Comparison of ENCODE assay signal across 8 mouse cellular contexts in the genomic region with DNA sequence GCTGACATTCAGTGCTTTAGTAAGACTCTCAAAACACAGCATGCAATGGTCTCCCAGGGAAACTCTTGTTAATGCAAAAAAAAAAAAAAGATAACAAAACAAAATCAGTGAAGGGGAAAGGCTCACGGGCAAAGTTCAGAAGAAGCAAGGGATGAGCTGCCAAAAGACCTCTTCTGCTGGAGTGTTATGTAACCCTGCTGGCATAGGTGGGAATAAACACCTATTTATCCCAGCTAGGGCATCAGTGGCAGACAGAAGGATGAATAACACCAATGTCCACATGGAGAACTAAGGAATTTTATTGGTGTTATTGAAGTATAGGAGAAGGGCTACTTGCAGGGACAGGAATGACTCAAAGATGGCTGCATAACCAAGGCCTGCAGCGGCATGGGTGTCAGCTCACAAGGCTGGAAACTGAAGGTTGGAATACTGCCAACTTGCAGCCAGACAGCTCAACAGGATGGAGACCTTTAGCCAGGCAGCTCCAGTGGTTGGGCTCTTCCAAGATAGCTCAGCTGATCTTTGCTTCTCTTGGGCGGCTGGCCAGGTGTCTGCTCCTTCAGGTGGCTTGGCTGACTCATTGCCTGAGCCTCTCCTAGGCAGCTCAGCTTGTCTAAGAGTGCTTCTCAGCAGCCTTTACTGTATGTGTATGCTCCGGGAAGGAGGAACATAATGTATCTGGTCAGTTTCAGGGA. TPM values are rescaled to one million over a fixed set of nuclear protein-coding genes. Genes with fewer than 3 reads are reported as not detected.
DNase-seq lines count a peak whose midpoint lies in the region; ATAC-seq lines count a peak whose summit lies in the region.
"Had no signal": no experiment of that assay in that cellular context is flagged by ENCODE, and none has a peak within 500 bp of the region (broad histone marks: within the 10 kb centered on the region; RNA-seq: fewer than 3 reads in every experiment).

No protein-coding gene starts in this region.

- intact Hi-C loops in heart, postnatal 25 days (cut with DNase I) = no loop called here

- H3K9ac ChIP-seq in heart, embryonic 15.5 days = no peak overlapping the region
- no peak overlapping the region for H3K9ac ChIP-seq in intestine, embryonic 16.5 days (ENCODE audit: low read depth, low read length)
- H3K9ac ChIP-seq: embryonic facial prominence, embryonic 13.5 days had no signal

- no peak overlapping the region for H3K4me3 ChIP-seq in heart, embryonic 15.5 days
- H3K4me3 ChIP-seq in intestine, embryonic 16.5 days (ENCODE audit: low read length) = no peak overlapping the region
- H3K4me3 ChIP-seq: embryonic facial prominence, embryonic 13.5 days had no signal

- 51% methylated on average over 4 of the region's 4 CpGs for WGBS in heart, embryonic 15.5 days
- WGBS in intestine, embryonic 16.5 days = 82% methylated on average over 4 of the region's 4 CpGs

- H3K9me3 ChIP-seq in heart, embryonic 15.5 days (replicated peaks) = no peaks in the 10 kb centered on the region
- no peaks in the 10 kb centered on the region for H3K9me3 ChIP-seq in intestine, embryonic 16.5 days (ENCODE audit: control insufficient read depth, low read length)
- H3K9me3 ChIP-seq: embryonic facial prominence, embryonic 13.5 days had no signal

- ATAC-seq in heart, embryonic 15.5 days (replicated peaks; ENCODE audit: insufficient number of reproducible peaks, insufficient read depth, low FRiP score, low read depth) = 0 out of 2 replicates have a peak, but pooled peaks have one; percentile 66
- ATAC-seq in intestine, embryonic 16.5 days = peak; percentile 74
- ATAC-seq in activated CD4-positive, CD25-positive, alpha-beta regulatory T cell, adult 4 months = no peak

- H3K4me2 ChIP-seq in heart, embryonic 15.5 days = no peak overlapping the region
- H3K4me2 ChIP-seq in intestine, embryonic 16.5 days (ENCODE audit: low read depth, low read length) = no peak overlapping the region
- H3K4me2 ChIP-seq: embryonic facial prominence, embryonic 13.5 days had no signal

- H3K36me3 ChIP-seq in heart, embryonic 15.5 days = no peaks in the 10 kb centered on the region
- no peaks in the 10 kb centered on the region for H3K36me3 ChIP-seq in intestine, embryonic 16.5 days (ENCODE audit: control insufficient read depth, insufficient read depth, low read length)

- DNase-seq in heart, postnatal 25 days (ENCODE audit: low spot score) = no peak
- DNase-seq in retina, postnatal 1 day = peak; percentile 22
- no peak for DNase-seq in retina, embryonic 14.5 days (ENCODE audit: low spot score)
- DNase-seq in yolk sac, embryonic 10.5 days (ENCODE audit: low spot score) = peak; percentile 28

- H3K27ac ChIP-seq in heart, embryonic 15.5 days = no peak overlapping the region
- H3K27ac ChIP-seq in intestine, embryonic 16.5 days (ENCODE audit: low read length) = no peak overlapping the region
- H3K27ac ChIP-seq: embryonic facial prominence, embryonic 13.5 days had no signal

- H3K4me1 ChIP-seq in heart, embryonic 15.5 days (replicated peaks) = peaks cover 6% of the 10 kb centered on the region
- no peaks in the 10 kb centered on the region for H3K4me1 ChIP-seq in intestine, embryonic 16.5 days (ENCODE audit: control insufficient read depth, insufficient read depth, low read length)
- H3K4me1 ChIP-seq: embryonic facial prominence, embryonic 13.5 days had no signal

- no peaks in the 10 kb centered on the region for H3K27me3 ChIP-seq in heart, embryonic 15.5 days
- H3K27me3 ChIP-seq in intestine, embryonic 16.5 days (replicated peaks; ENCODE audit: control insufficient read depth, insufficient read depth, low read length) = no peaks in the 10 kb centered on the region
- H3K27me3 ChIP-seq: embryonic facial prominence, embryonic 13.5 days had no signal

RNA-seq across cellular contexts. Expression of gene Ttc8, which starts 45.2 kb away (rescaled TPM):
- 14.3 and 17.7 TPM in 2 replicates for polyA plus RNA-seq in heart, embryonic 15.5 days (2015; fragmentation: Nextera tagmentation; extraction: Ambion mirVana)
- 1 to 10 TPM; 3.9 to 5.2 TPM for total RNA-seq in heart, postnatal 25 days (2021)
- polyA plus RNA-seq in intestine, embryonic 16.5 days (2015; fragmentation: Nextera tagmentation; extraction: Ambion mirVana) = 13.1 and 14.6 TPM in 2 replicates
- polyA plus RNA-seq in activated CD4-positive, CD25-positive, alpha-beta regulatory T cell, adult 4 months (2017; shearing (Covaris generic)) = 1 to 10 TPM; 2.1 to 5.3 TPM

Comparison
In these comparisons a context has a peak if more than half of its experiments do, and no peak if none do; other contexts are left out.
1. DNase-seq: peak in retina, postnatal 1 day (single experiment) and yolk sac, embryonic 10.5 days (single experiment); none in heart, postnatal 25 days (single experiment) and retina, embryonic 14.5 days (single experiment).